Mouse (Mus musculus) lung, adult 2 months (tissue): Measurements from ENCODE around the gene Hibch. TPM values are rescaled to one million over a fixed set of nuclear protein-coding genes. Genes with fewer than 3 reads are reported as not detected.
"Not testable (repeated sequence)": the region's sequence is repeated elsewhere in the genome, so short reads cannot be mapped to it uniquely, and the experiment has no call there.

Source experiments
- DNase-seq: peaks from one replicate; pipeline ENCODE4 v3.0.0; 2022
- H3K4me1 ChIP-seq: fragments of 200-500 bp; 2 replicates; pipeline ENCODE4 v1.6.1; 2011; ENCODE audit warnings: low read length; ENCODE audit not compliant: control insufficient read depth, insufficient read depth
- H3K4me3 ChIP-seq: fragments of 200-500 bp; replicated peaks from 2 replicates; pipeline ENCODE3; 2011; ENCODE audit warnings: low read depth, mild to moderate bottlenecking, control low read depth, low read length; ENCODE audit errors: extremely low read depth
- CTCF ChIP-seq: fragments of 200-500 bp; IDR thresholded peaks from 2 replicates; pipeline ENCODE4 v1.5.1; 2011; ENCODE audit warnings: mild to moderate bottlenecking, low read length, control low read depth; ENCODE audit not compliant: insufficient read depth
- POLR2A ChIP-seq: fragments of 200-500 bp; IDR thresholded peaks from 2 replicates; pipeline ENCODE4 v1.6.1; 2011; ENCODE audit warnings: low read depth, mild to moderate bottlenecking, control low read depth, low read length, borderline replicate concordance; ENCODE audit errors: extremely low read depth
- WGBS: fragments of 180-500 bp; shearing (Covaris S2); methylation state at CpG from one replicate; pipeline ENCODE4 v1.1.7; 2018; 5-methylcytosine and 5-hydroxymethylcytosine counted together
- polyA plus RNA-seq: library from polyadenylated mRNA; depleted of rRNA; stranded (reverse); fragments of >200 nt; gene quantifications from 2 replicates; pipeline ENCODE4 v1.2.3, GENCODE M21; 2012

The Hibch gene
- polyA plus RNA-seq, 1 experiment: 18.3 TPM

DNA sequence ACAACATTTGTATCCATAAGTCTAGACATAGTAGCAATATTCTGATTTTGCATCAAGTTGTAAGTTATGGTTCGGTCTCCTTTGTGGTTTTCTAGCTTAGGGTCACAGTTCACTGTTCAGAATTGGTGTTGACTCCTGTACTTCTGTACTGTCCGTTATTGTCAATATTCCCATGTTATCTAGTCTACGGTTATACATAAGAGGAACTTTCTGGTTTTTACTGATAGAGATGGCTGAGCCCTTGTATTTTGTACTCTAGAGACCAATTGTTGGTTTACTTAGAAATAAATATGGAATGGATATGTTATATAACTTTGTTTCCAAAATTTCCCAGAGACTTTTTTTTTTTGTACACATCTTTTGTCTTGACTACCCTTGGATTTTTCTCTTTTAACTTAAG, 21.3 kb downstream of the Hibch start:
- 96% methylated on average over 3 of the region's 3 CpGs for WGBS
- TF ChIP-seq CTCF: no peak
- no peak for TF ChIP-seq POLR2A

DNA sequence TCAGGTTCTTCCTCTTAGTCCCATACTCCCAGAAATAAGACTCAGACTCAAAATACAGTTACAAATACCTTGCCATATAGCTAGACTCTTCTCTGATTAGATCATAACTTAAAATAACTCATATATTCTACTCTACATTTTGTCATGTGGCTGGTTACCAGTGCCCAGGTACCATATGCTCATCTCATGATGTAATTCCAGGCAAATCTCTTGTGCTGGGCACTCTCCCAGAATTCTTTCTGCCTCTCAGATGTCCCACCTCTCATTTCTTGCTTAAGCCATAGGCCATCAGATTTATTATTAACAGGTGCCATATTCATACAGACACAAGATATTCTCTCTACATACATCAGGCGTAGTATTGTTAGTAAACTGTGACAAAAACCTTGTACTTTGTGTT, 23.1 kb downstream of the Hibch start:
- no peak for DNase-seq
- no peak overlapping the region for H3K4me3 ChIP-seq
- TF ChIP-seq CTCF (no peak), POLR2A (no peak)
- H3K4me1 ChIP-seq: no peaks in the 10 kb centered on the region
- 91% methylated on average over 1 of the region's 1 CpGs for WGBS

More for the DNA sequence above, 21.3 kb downstream of the Hibch start:
- DNase-seq: no peak
- Histone ChIP-seq H3K4me1 (no peaks in the 10 kb centered on the region), H3K4me3 (no peak overlapping the region)

DNA sequence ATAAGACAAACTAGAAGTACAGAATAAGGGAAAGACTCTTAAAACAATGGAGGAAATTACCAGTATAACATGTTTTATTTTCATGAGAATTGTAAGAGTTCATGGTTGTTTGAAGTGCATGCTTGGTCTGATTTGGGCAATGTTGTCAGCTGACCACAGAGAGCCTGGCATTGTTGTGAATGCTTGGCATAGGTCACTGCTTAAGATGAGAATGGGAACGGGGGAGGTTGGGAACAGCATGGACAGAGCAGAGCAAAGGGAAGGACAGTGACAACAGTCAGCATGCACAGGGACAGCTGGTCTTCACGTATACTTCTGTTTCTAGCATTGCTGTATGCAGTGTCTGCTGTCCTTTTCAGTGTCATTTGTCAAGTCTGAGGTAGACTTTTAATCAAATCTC, 39.5 kb downstream of the Hibch start:
- DNase-seq: no peak
- WGBS: 79% methylated on average over 2 of the region's 2 CpGs
- no peak overlapping the region for H3K4me3 ChIP-seq
- no peaks in the 10 kb centered on the region for H3K4me1 ChIP-seq
- TF ChIP-seq CTCF: no peak
- TF ChIP-seq POLR2A: no peak

DNA sequence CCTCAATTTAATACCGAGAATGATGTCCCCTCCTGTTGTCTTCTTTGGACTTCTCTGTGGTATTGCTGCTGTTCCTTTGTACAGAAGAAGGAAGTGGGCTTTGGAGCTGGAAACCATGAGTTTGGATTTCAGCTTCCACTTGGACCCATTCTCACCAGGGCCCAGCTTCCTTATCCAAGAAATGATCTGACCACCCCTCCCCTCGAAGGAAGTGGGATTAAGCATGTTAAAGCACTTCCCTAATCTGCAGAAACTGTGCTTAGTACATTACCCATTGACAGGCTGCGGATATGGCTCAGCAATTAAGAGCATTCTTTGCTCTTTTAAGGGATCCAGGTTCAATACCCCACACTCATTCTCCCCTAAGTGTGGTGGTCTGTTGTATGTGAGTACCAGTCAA, 65.1 kb downstream of the Hibch start:
- no peak overlapping the region for H3K4me3 ChIP-seq
- DNase-seq: no peak
- WGBS: 80% methylated on average over 3 of the region's 3 CpGs
- no peaks in the 10 kb centered on the region for H3K4me1 ChIP-seq
- TF ChIP-seq POLR2A (no peak), CTCF (no peak)

DNA sequence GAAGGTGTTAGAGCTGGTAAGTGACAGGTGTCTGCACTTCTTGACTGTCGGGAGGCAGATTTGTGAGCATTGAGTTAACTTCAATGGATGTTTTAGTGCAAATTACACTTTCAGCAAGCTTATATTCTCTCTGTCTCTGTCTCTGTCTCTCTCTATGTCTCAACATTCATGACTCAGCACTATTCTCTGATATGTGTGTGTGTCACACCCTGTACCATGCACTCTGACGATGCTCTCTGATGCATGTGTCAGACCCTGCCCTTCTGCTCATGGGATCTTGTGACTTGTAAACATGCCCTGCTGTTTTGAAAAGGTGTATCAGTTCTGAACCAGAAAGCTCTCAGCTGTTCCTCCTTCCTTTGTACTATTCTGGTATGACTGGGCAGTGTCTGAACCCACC, 71.9 kb downstream of the Hibch start:
- DNase-seq: no peak
- 74% methylated on average over 2 of the region's 2 CpGs for WGBS
- Histone ChIP-seq H3K4me1 (no peaks in the 10 kb centered on the region), H3K4me3 (no peak overlapping the region)
- TF ChIP-seq CTCF (no peak), POLR2A (no peak)

DNA sequence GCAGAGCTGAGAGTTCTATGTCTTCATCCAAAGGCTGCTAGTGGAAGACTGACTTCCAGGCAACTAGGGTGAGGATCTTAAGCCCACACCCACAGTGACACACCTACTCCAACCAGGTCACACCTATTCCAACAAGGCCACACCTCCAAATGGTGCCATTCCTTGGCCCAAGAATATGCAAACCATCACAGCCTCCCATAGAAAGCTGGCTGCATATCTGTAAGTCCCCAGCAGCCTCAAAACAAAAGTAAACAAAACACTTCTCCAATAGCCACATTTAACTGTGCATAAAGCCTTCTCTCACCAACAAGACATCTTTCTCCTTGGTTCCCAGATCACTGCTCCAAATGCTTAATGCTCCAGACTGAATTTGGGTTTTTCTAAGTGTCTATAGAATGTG, 74.2 kb downstream of the Hibch start:
- H3K4me3 ChIP-seq, H3K4me1 ChIP-seq, DNase-seq: not testable (repeated sequence)

DNA sequence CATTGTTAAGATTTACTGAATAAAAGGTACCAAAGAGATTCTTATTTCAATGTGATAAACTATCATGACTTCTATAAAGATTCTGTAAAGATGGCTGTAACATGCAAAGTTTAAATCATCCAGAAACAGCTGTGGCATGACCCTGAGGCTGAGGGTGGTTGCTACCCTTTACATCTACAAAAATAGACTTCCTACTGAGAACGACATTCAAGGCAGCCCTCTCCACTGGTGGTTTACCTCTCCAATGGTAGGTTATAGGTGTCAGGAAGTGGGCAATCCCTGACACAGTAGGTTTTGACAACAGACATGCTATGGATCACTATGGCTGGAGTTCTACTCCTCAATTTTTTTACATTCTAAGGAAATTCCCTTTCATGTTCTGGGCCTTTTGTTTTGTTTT, 79.8 kb downstream of the Hibch start:
- H3K4me3 ChIP-seq, H3K4me1 ChIP-seq, DNase-seq: not testable (repeated sequence)
- WGBS: 50% methylated on average over 1 of the region's 1 CpGs

DNA sequence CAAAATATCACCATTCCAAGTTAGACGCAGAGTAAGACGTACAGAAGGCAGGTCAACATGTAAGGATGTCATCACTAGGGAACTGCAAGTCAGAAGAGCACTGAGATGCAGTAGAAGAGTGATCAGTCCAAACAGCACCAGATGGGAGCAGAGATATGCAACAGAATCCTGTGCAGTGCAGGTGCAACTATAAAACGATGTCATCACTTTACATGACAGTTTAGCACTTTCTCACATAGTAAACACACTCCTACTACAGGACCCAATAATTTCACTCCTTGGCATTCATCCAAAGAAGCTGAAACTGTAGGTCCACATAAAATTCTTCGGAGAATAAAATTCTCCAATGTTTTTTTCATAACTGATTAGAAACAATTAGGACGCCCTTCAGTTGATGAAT, 89.8 kb downstream of the Hibch start:
- 78% methylated on average over 5 of the region's 5 CpGs for WGBS
- DNase-seq: no peak
- H3K4me3 ChIP-seq: no peak overlapping the region
- H3K4me1 ChIP-seq: no peaks in the 10 kb centered on the region
- TF ChIP-seq CTCF: no peak
- no peak for TF ChIP-seq POLR2A

DNA sequence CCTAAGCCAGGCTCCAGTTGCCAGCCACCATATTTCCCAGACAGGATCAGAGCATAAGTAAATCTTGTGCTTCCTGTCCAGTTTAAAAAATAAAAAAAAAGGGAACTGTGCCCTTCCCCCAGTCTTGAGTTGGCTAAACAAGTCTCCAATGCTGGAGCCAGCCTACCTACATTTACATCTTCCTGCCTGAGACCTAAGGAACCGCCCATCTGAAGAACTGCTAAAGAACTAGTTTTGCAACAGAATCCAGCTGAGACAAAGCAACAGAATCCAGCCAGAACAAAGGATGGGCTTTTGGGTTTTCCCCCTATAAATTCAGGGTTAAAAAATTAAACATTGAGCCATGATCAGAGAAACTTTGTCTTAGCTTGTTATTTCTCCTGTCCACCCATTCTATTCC, 94.3 kb downstream of the Hibch start:
- no peak for TF ChIP-seq CTCF
- no peak for TF ChIP-seq POLR2A
- no peaks in the 10 kb centered on the region for H3K4me1 ChIP-seq
- 100% methylated on average over 1 of the region's 1 CpGs for WGBS
- H3K4me3 ChIP-seq: no peak overlapping the region
- DNase-seq: no peak

DNA sequence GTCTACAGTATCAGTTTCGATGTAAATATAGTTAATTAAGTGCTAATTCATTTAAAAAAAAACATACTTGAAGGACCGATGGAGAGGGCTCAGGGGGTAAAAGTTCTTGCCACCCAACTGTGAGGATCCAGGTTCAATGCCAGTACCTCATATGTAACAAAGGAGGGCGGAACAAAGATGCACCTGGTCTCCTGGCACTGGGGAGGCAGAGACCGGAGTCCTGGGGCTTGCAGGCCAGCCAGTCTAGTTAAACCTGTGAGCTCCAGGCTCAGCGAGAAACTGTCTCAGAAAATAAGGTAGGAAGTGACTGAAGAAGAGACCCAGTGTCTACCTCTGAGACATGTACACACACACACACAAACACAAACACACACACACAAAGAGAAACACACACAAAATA, 103.2 kb downstream of the Hibch start:
- H3K4me3 ChIP-seq: no peak overlapping the region
- no peak for TF ChIP-seq POLR2A
- peaks cover 2% of the 10 kb centered on the region; the same call in 1 of the 2 replicates for H3K4me1 ChIP-seq
- no peak for DNase-seq
- 89% methylated on average over 5 of the region's 5 CpGs for WGBS

DNA sequence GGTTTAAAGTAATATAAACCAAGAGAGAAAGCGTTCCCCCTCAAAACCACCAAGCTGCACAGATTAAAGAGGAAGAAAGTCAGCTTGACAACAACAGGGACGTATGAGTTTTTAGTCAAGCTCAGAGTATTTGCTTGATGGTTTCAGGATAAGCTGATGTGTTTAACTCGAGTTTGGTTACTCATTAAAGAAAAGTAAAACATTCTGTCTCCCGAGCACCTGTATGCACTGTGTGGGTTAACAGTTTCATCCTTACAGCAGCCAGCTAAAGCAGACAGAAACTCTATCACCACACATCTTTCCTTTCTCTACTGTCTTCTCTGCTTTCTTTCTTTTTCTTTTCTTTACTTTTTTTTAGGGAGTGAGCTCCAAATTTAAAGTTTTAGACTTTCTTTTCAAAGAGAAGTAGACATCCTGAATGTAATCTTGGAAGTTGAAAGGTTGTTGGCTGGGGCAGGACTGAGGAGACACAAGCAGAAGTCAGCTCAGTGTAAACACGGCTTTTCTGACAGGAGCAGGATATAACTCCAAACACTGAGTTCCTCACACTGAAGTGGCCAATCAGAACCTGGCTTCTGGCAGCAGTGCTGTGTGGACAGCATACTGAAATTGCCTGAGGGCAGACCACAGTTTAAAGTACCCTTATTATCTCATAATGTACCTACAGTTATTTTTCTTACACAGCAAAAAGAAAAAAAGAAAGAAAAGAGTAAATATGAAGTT, 106.6 kb downstream of the Hibch start:
- H3K4me3 ChIP-seq: no peak overlapping the region
- 27% methylated on average over 5 of the region's 5 CpGs for WGBS
- TF ChIP-seq CTCF: no peak
- peaks cover 3% of the 10 kb centered on the region; the same call in 1 of the 2 replicates for H3K4me1 ChIP-seq
- DNase-seq: no peak
